Mouse (Mus musculus): ENCODE measurements at regions not wholly inside any gene's neighbourhood (a gene's known extent, or its start where the extent isn't known, plus 50 kb on each side); places are given as distances from the start of the nearest gene placed in this dataset.
A peak's percentile ranks its signal among the peaks of the same experiment; 100 is the strongest.

- no peaks in the 10 kb centered on the region for H3K4me1 ChIP-seq
- no peaks in the 10 kb centered on the region for H3K9me3 ChIP-seq
- H3K4me3 ChIP-seq = no peak overlapping the region
- no peak overlapping the region for H3K27ac ChIP-seq (replicated peaks)
- 99% methylated on average over 1 of the region's 1 CpGs for WGBS
- H3K27me3 ChIP-seq (replicated peaks; ENCODE audit: low read depth, poor library complexity, severe bottlenecking) = no peaks in the 10 kb centered on the region
- no peak for DNase-seq (ENCODE audit: low spot score)
- no peaks in the 10 kb centered on the region for H3K36me3 ChIP-seq (replicated peaks)
Measured at GRCm38 (mm10) chr16:62605920-62606319, 180.7 kb downstream of the Nsun3 start.

GRCm38 (mm10) chr16:62562051-62562450 lies 224.6 kb downstream of the Nsun3 start:
- no peaks in the 10 kb centered on the region for H3K36me3 ChIP-seq (replicated peaks)
- WGBS = 45% methylated on average over 4 of the region's 4 CpGs
- H3K4me1 ChIP-seq = no peaks in the 10 kb centered on the region
- no peak overlapping the region for H3K4me3 ChIP-seq
- H3K27me3 ChIP-seq (replicated peaks; ENCODE audit: low read depth, poor library complexity, severe bottlenecking) = no peaks in the 10 kb centered on the region
- H3K27ac ChIP-seq (replicated peaks) = no peak overlapping the region
- no peaks in the 10 kb centered on the region for H3K9me3 ChIP-seq
- peak; percentile 48 for DNase-seq (ENCODE audit: low spot score)

- WGBS = 85% methylated on average over 2 of the region's 2 CpGs
- H3K4me1 ChIP-seq = no peaks in the 10 kb centered on the region
- no peaks in the 10 kb centered on the region for H3K36me3 ChIP-seq (replicated peaks)
- H3K27me3 ChIP-seq (replicated peaks; ENCODE audit: low read depth, poor library complexity, severe bottlenecking) = no peaks in the 10 kb centered on the region
- DNase-seq (ENCODE audit: low spot score) = no peak
- no peak overlapping the region for H3K4me3 ChIP-seq
- no peak overlapping the region for H3K27ac ChIP-seq (replicated peaks)
- H3K9me3 ChIP-seq = no peaks in the 10 kb centered on the region
Measured at GRCm38 (mm10) chr16:62543156-62543555, 243.5 kb downstream of the Nsun3 start.

GRCm38 (mm10) chr16:62537730-62538479 lies 248.7 kb downstream of the Nsun3 start:
- 82% methylated on average over 7 of the region's 7 CpGs for WGBS
- DNase-seq (ENCODE audit: low spot score) = no peak
- H3K36me3 ChIP-seq (replicated peaks) = no peaks in the 10 kb centered on the region
- no peak overlapping the region for H3K27ac ChIP-seq (replicated peaks)
- H3K9me3 ChIP-seq = no peaks in the 10 kb centered on the region
- H3K4me3 ChIP-seq = no peak overlapping the region
- H3K4me1 ChIP-seq = no peaks in the 10 kb centered on the region
- no peaks in the 10 kb centered on the region for H3K27me3 ChIP-seq (replicated peaks; ENCODE audit: low read depth, poor library complexity, severe bottlenecking)

- H3K27me3 ChIP-seq (replicated peaks; ENCODE audit: low read depth, poor library complexity, severe bottlenecking) = no peaks in the 10 kb centered on the region
- H3K27ac ChIP-seq (replicated peaks) = no peak overlapping the region
- H3K4me1 ChIP-seq = no peaks in the 10 kb centered on the region
- no peaks in the 10 kb centered on the region for H3K36me3 ChIP-seq (replicated peaks)
- H3K9me3 ChIP-seq = no peaks in the 10 kb centered on the region
- 94% methylated on average over 1 of the region's 1 CpGs for WGBS
- DNase-seq (ENCODE audit: low spot score) = no peak
- no peak overlapping the region for H3K4me3 ChIP-seq
Measured at GRCm38 (mm10) chr16:62509321-62509720, 277.3 kb downstream of the Nsun3 start.

- no peaks in the 10 kb centered on the region for H3K27me3 ChIP-seq (replicated peaks; ENCODE audit: low read depth, poor library complexity, severe bottlenecking)
- no peak overlapping the region for H3K4me3 ChIP-seq
- WGBS = 58% methylated on average over 2 of the region's 2 CpGs
- no peaks in the 10 kb centered on the region for H3K9me3 ChIP-seq
- H3K27ac ChIP-seq (replicated peaks) = no peak overlapping the region
- no peak for DNase-seq (ENCODE audit: low spot score)
- no peaks in the 10 kb centered on the region for H3K4me1 ChIP-seq
- H3K36me3 ChIP-seq (replicated peaks) = no peaks in the 10 kb centered on the region
Measured at GRCm38 (mm10) chr16:62506725-62507482, 279.7 kb downstream of the Nsun3 start.

- H3K4me3 ChIP-seq = no peak overlapping the region
- no peaks in the 10 kb centered on the region for H3K4me1 ChIP-seq
- no peaks in the 10 kb centered on the region for H3K9me3 ChIP-seq
- no peaks in the 10 kb centered on the region for H3K27me3 ChIP-seq (replicated peaks; ENCODE audit: low read depth, poor library complexity, severe bottlenecking)
- no peaks in the 10 kb centered on the region for H3K36me3 ChIP-seq (replicated peaks)
- no peak for DNase-seq (ENCODE audit: low spot score)
- H3K27ac ChIP-seq (replicated peaks) = no peak overlapping the region
- 78% methylated on average over 6 of the region's 6 CpGs for WGBS
Measured at GRCm38 (mm10) chr16:62500870-62501269, 285.7 kb downstream of the Nsun3 start.

- Histone ChIP-seq H3K4me1 (no peaks in the 10 kb centered on the region), H3K27ac (replicated peaks) (no peak overlapping the region), H3K36me3 (replicated peaks) (no peaks in the 10 kb centered on the region), H3K4me3 (no peak overlapping the region), H3K9me3 (no peaks in the 10 kb centered on the region), H3K27me3 (replicated peaks; ENCODE audit: low read depth, poor library complexity, severe bottlenecking) (no peaks in the 10 kb centered on the region)
- DNase-seq (ENCODE audit: low spot score) = no peak
- 86% methylated on average over 6 of the region's 6 CpGs for WGBS
Measured at GRCm38 (mm10) chr16:62500334-62500733, 286.3 kb downstream of the Nsun3 start.

GRCm38 (mm10) chr16:62498761-62499160 lies 287.9 kb downstream of the Nsun3 start:
- no peaks in the 10 kb centered on the region for H3K4me1 ChIP-seq
- no peak for DNase-seq (ENCODE audit: low spot score)
- H3K36me3 ChIP-seq (replicated peaks) = no peaks in the 10 kb centered on the region
- 81% methylated on average over 5 of the region's 5 CpGs for WGBS
- no peak overlapping the region for H3K4me3 ChIP-seq
- H3K9me3 ChIP-seq = no peaks in the 10 kb centered on the region
- H3K27me3 ChIP-seq (replicated peaks; ENCODE audit: low read depth, poor library complexity, severe bottlenecking) = no peaks in the 10 kb centered on the region
- H3K27ac ChIP-seq (replicated peaks) = no peak overlapping the region

GRCm38 (mm10) chr16:62496697-62497096 lies 289.9 kb downstream of the Nsun3 start:
- H3K27me3 ChIP-seq (replicated peaks; ENCODE audit: low read depth, poor library complexity, severe bottlenecking) = no peaks in the 10 kb centered on the region
- no peak for DNase-seq (ENCODE audit: low spot score)
- H3K36me3 ChIP-seq (replicated peaks) = no peaks in the 10 kb centered on the region
- no peaks in the 10 kb centered on the region for H3K9me3 ChIP-seq
- H3K27ac ChIP-seq (replicated peaks) = no peak overlapping the region
- H3K4me3 ChIP-seq = no peak overlapping the region
- WGBS = 57% methylated on average over 9 of the region's 9 CpGs
- no peaks in the 10 kb centered on the region for H3K4me1 ChIP-seq

GRCm38 (mm10) chr16:62470133-62470532 lies 316.5 kb downstream of the Nsun3 start:
- no peaks in the 10 kb centered on the region for H3K36me3 ChIP-seq (replicated peaks)
- DNase-seq (ENCODE audit: low spot score) = no peak
- WGBS = 73% methylated on average over 2 of the region's 2 CpGs
- no peaks in the 10 kb centered on the region for H3K27me3 ChIP-seq (replicated peaks; ENCODE audit: low read depth, poor library complexity, severe bottlenecking)
- no peak overlapping the region for H3K4me3 ChIP-seq
- H3K9me3 ChIP-seq = no peaks in the 10 kb centered on the region
- no peaks in the 10 kb centered on the region for H3K4me1 ChIP-seq
- no peak overlapping the region for H3K27ac ChIP-seq (replicated peaks)

GRCm38 (mm10) chr16:62469286-62469685 lies 317.3 kb downstream of the Nsun3 start:
- H3K9me3 ChIP-seq = no peaks in the 10 kb centered on the region
- no peak overlapping the region for H3K4me3 ChIP-seq
- H3K4me1 ChIP-seq = no peaks in the 10 kb centered on the region
- no peak overlapping the region for H3K27ac ChIP-seq (replicated peaks)
- H3K36me3 ChIP-seq (replicated peaks) = no peaks in the 10 kb centered on the region
- DNase-seq (ENCODE audit: low spot score) = no peak
- WGBS = 73% methylated on average over 3 of the region's 3 CpGs
- H3K27me3 ChIP-seq (replicated peaks; ENCODE audit: low read depth, poor library complexity, severe bottlenecking) = no peaks in the 10 kb centered on the region

GRCm38 (mm10) chr16:62468846-62469245 lies 317.8 kb downstream of the Nsun3 start:
- H3K4me1 ChIP-seq = no peaks in the 10 kb centered on the region
- H3K27me3 ChIP-seq (replicated peaks; ENCODE audit: low read depth, poor library complexity, severe bottlenecking) = no peaks in the 10 kb centered on the region
- no peak for DNase-seq (ENCODE audit: low spot score)
- no peaks in the 10 kb centered on the region for H3K9me3 ChIP-seq
- WGBS = 69% methylated on average over 3 of the region's 3 CpGs
- no peak overlapping the region for H3K4me3 ChIP-seq
- H3K36me3 ChIP-seq (replicated peaks) = no peaks in the 10 kb centered on the region
- H3K27ac ChIP-seq (replicated peaks) = no peak overlapping the region
